Mouse (Mus musculus) urinary bladder, adult 2 months (tissue): ENCODE measurements around the gene 1700010I14Rik. TPM values are rescaled to one million over a fixed set of nuclear protein-coding genes. Genes with fewer than 3 reads are reported as not detected.
A peak's percentile ranks its signal among the peaks of the same experiment; 100 is the strongest.

Source experiments
- DNase-seq: peaks from one replicate; pipeline ENCODE4 v3.0.0; 2022; ENCODE audit warnings: low spot score
- polyA plus RNA-seq: library from polyadenylated mRNA; depleted of rRNA; stranded (reverse); fragments of >200 nt; gene quantifications from 2 replicates; pipeline ENCODE4 v1.2.3, GENCODE M21; 2012

Gene 1700010I14Rik
- polyA plus RNA-seq, 1 experiment: 2.1 TPM

DNA sequence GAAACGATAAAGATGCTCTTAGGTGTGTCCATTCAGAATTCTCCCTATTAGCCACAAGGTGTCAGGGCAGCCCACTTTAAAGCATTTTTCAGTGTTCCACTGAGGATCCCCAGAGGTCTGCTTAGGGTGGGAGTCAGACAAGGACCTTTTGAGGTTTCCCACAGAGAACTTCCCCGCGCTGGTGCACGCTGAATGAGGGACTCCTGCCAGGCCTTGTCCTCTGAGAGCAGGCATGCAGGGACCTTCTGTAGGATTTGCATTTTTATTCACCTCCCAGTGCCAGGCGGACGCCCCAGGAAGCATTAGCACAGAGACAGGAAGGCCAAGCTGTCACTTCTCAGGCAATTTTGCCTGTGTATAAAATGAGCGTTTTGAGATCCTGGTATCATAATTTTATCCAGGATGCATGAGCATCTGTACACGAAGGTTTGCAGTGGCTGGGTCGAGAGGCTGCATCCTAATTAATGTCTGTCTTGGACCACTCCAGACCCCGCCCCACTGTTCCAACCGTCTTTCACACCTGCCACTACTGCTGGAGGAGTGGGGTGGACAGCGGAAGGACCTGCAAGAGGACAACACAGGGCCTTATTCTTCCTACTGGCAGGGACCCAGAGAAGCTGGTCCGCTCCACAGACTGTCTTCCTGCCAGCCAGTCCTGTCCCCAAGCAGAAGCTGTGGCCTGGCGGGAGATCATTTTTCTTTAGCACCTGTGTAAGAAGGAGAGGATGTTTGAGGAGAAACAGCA, 35.2 kb downstream of the 1700010I14Rik start:
- DNase-seq: no peak

DNA sequence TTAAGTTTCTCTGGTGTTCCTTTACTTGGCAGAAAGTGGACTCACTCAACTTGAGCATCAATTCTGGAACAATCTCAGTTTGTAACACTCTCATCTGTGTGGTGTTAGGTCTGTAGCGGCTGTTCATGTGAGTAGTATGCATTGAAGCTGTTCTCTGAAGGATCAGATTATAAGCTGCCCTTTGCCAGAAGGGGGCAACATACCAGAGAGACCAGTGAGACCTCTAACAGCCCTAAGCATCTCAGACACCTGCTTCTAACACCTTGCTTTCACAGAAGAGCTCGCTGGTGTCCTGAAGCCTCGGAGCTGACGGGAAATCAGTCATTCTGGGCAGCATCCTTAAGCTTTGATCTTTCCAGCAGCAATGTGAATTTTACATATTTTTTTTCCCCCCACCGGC, 42.0 kb downstream of the 1700010I14Rik start:
- DNase-seq: no peak

DNA sequence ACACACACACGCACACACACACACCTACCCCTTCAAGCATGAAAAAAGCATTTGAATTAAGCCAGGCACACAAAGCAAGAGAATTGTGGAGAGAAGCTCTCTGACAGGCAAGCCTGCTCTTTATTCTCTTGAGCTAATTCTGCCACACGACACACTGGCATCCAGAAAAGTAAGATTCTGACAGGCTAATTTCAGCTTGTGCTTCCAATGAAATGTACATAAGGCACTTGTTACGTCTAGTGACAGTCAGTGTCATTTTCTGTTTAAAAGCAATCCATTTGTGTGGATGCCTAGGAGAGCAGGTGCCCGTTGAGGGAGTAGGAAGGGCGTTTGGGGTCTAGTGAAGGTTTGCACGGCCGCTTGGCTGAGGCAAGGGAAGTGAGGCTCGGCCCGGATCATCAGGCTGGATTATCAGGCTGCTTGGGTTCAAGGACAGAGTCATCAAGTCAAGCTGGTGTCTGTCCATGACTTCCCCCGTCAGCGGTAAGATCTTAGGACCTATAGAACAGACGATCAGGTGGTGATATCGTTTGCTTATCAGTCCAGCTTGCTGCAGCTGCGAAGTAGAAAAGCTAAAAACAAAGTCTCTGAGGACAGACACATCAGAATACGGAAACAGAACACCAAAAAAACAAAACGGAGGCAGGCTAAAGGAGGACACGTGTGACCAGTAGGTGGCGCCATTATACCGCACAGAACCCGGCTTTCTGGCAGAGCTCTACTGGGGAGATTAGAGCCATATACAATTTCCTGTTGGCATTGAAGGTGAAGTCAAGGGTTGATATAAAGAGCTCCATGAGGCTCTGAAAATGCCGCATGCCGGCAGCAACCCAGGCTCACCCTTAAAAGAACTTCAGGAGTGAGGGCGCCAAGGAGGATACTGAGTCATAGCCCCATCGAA, 43.4 kb downstream of the 1700010I14Rik start:
- DNase-seq: peak; percentile 32

DNA sequence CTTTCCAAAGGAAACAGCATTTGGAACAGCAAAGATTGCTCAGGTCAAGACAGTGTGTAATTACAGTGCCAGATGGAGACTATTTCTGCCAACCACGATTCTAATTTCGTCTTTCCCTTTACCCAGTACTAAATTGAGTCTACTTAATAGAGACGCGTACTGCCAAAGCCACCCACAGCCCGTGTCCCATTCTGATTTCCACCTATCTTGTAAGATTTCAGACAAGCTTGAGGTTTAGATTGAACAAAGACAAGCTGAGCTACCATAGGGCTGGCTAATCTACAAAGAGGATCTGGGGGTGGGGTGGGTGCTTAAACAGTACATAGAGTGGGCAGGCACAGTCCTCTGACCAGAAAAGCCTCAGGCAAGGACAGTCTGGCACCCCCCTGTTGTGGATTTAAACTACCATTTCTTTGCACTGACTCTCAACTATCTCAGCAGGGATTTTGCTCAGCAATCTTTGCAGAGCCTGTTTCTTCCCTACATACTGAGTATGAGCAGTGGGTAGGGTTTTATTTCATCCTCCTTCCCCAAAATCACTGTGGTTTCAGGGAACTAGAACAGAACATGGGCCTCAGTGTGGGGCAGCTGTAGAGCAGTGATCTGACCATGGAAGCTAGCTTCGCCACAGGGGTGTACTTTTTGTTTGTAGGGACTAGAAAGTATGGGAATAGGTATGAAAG, 44.4 kb downstream of the 1700010I14Rik start:
- DNase-seq: no peak

DNA sequence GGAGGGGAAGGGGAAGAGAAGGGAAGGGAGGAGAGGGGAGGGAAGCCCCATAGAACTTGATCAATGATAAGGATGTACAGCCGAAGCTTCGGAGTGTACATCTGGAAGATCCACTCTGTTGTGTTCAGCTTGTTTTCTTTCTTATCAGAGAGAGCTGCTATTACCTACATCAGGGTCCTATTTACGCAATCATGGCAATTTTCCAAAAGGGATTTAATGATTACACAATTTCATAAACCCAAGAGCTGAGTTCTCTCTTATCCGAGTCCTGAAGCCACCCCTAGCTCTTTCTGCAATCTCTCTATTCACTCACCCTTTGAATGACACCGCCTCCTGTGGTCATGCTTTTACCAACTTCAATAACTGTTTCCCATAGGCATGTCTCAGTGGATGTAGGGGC, 45.4 kb downstream of the 1700010I14Rik start:
- no peak for DNase-seq

DNA sequence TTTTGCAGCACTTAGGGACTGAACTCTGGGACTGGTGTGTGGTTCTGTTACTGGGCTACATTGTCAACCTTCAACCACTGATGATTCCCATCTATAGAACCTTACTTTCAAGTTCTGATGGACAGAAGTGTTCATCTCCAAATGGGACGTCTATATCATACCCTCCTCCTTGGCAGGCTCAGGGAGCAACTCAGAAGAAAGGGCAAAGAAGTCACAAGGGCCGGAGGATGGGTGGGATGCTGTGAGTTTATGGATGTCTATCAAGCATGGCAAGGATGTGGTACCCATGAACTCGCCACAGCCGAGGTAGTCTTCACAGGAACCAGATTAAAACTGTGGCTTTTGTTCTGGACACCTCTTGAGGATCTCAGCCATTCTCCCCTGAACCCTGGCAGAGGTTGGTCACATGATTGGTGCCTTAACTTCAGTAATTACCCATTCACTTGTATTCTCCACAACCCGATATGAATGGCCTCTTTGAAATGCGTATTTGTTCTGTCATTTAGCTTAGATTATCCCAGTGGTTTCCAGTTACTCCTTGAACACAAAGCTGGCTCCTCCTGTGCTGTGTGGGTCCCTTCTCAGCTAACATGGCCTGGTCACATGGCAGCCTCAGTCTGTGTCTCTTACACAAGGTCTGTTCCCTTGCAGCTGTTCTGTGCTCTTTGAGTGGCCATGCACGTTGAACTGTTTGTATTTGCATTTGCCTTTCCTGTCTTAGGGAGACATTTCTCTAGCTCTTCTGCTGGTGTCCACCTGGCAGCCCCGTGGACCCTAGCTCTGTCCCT, 47.6 kb downstream of the 1700010I14Rik start:
- DNase-seq: no peak

DNA sequence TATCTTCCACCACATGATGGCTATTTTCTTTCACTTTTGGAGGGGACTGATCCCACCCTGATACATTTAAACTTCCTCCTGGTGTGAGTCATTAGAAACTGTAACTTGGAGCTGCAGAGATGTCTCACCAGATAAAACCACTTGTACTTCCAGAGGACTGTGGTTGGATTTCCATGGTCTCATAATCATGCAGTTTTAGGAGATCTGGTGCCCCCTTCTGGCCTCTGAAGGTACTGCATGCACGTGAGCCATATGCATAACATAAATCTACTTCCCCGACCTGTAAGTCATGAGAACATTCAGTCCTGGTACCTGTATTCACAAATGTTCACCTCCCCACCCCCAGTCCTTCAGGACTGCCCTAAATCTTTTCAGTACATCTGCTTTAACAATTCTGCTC, 54.6 kb downstream of the 1700010I14Rik start:
- DNase-seq: no peak

DNA sequence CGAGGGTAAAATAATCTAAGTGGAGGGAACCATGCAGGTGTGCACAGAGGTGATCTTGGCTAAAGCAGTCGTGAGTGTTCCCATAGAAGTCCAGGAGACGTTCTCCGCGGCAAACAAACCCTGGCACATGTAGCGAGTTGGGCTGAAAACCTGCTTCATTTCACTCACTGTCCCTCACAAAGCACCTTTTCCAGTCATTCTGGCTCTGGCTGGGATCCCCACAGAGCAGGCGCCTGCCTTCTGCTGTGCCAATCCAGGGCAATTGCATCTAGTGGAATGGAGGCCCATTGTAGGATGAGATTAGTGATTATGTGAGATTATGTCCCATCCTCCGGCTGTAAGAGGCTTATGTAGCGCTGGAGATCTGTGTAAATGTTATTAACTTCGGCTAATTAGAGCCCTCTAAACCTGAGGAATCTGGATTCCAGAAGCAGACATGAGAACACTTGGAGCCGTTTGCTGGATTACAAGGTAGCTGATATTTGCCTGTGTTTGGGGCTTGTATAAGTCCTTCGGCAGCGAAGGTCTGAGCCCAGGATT, 64.4 kb downstream of the 1700010I14Rik start:
- no peak for DNase-seq

DNA sequence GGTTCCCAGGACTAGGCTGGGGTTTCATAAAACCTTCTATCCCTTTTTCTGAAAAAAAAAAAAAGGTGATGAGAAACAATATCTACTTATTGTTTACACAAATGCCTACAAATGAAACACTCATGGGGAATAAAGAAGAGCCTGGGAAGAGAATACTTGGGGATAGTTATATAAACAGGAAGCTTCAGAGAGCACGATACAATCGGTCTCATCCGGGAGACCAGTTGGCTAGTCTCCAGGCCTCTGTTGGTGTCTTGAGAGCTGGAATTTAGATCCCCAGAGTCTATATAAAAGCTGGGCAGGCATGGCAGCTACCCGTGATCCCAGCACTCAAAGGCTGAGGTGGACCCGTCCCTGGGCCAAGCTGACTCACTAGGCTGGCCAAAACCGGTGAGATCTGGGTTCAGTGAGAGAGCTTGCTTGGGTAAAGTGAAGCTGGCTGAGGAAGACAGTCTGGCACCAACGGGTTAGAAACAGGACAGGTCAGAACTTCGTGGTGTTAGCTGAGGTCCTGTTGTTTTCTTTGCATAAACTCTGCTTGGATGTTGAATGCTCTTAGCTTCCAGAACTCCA, 71.3 kb downstream of the 1700010I14Rik start:
- no peak for DNase-seq
